Mouse (Mus musculus): ENCODE measurements around the gene Lmtk2.

- TF ChIP-seq CTCF (IDR thresholded peaks at IDR 0.05; ENCODE audit: low read depth) (no peak), EP300 (IDR thresholded peaks at IDR 0.05; ENCODE audit: low read depth) (no peak)
Observed at GRCm38 (mm10) chr5:144064093-144064492, 36.1 kb upstream of the Lmtk2 start.
